Mouse (Mus musculus) forebrain, embryonic 10.5 days (tissue): ENCODE results near the gene Gm7168. TPM values are rescaled to one million over a fixed set of nuclear protein-coding genes. Genes with fewer than 3 reads are reported as not detected.

Experiments
- polyA plus RNA-seq: library from polyadenylated mRNA; unstranded; fragments of >200 nt; fragmentation: Nextera tagmentation; extraction: Ambion mirVana; gene quantifications from 2 replicates; pipeline ENCODE4 v1.2.1, GENCODE M21; 2016

Gene Gm7168
- polyA plus RNA-seq, 1 experiment from 2014 or later = not detected

Other genes with a start within 250 kb of the Gm7168 start
- 80.9 and 82.9 TPM in 2 replicates for gene Afdn, start 187.8 kb upstream of the Gm7168 start, polyA plus RNA-seq
- 4.9 and 6.6 TPM in 2 replicates for gene Tcte2, start 186.5 kb upstream of the Gm7168 start, polyA plus RNA-seq
- gene Gm7356, start 55.3 kb downstream of the Gm7168 start, polyA plus RNA-seq = not detected in 2 replicates
- not detected in 2 replicates for gene Gm7358, start 111.2 kb downstream of the Gm7168 start, polyA plus RNA-seq